Comparison of ENCODE assay signal across 8 mouse cellular contexts in the genomic region with DNA sequence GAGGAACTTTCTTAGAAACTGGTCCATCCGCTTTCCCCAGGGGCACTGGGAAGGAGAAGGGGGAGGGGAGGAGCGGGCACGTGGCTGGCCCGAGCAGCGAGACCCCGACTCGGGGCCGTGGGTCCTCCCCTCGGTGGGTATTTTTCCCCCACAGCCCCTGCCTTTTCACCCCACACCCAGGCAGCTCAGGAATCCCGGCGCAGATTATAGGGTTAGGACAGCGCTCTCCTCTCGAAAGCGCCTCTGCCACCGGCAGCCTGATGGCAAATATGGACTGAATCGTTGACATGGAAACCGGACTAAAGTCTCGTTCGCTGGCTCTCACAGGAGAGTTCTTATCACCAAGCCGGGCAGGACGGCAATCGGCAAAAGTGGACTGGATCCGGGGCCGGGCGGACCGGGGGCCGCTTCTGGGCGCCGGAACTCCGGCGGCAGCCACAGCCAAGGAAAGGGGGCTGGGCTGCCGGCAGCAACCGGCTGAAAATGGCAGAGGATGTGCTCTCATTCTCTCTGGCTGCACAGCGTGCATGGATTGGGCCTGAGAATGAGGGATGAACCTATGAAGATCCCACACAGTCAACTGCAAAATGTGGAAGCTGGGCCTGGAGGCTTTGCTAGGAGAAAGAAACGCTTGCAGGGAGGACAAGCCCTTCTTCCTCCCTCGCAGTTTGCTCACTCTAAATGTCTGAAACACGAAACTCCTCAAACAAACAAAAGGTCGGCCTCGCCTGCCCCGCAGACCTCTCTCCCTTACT. TPM values are rescaled to one million over a fixed set of nuclear protein-coding genes. Genes with fewer than 3 reads are reported as not detected.
DNase-seq lines count a peak whose midpoint lies in the region; ATAC-seq and TF ChIP-seq lines count a peak whose summit lies in the region.

A gene (minus strand): TSS at position 256 of the 755 bp plus-strand sequence.

- intact Hi-C loops in heart, postnatal 25 days (cut with DNase I) = loop anchor here (1.0 to 2.0 kb wide), 3 partner anchors 50 to 84 kb away; a partner anchor contains a TSS

- no peaks in the 10 kb centered on the region for H3K27me3 ChIP-seq in forebrain, embryonic 15.5 days

- 0 out of 2 replicates have a peak, but pooled peaks have one; percentile 49 for TF ChIP-seq POLR2A in lung, adult 2 months (IDR thresholded peaks at IDR 0.05; ENCODE audit: borderline replicate concordance, extremely low read depth, low read depth, low read length)

- peak; percentile 64 for ATAC-seq in forebrain, embryonic 15.5 days (replicated peaks)
- peak; percentile 66 for ATAC-seq in neutrophil, adult 5-6 weeks (ENCODE audit: extremely low read depth, insufficient number of reproducible peaks, low FRiP score, poor library complexity, severe bottlenecking)

- TF ChIP-seq CTCF in lung, adult 2 months (IDR thresholded peaks at IDR 0.05; ENCODE audit: insufficient read depth, low read length) = no peak

- peak within 1 kb of the TSS; percentile 83 for H3K9ac ChIP-seq in ES-E14 (ENCODE audit: insufficient read depth, low read depth, low read length, poor library complexity, severe bottlenecking)
- H3K9ac ChIP-seq in forebrain, embryonic 15.5 days (replicated peaks) = peak within 1 kb of the TSS; percentile 97

- peak within 1 kb of the TSS; percentile 95 for H3K4me2 ChIP-seq in forebrain, embryonic 15.5 days (replicated peaks)

- H3K4me3 ChIP-seq in ES-E14 (ENCODE audit: insufficient read depth in 1 of 2, low read depth in 1 of 2, low read length in 2 of 2, poor library complexity in 1 of 2, severe bottlenecking in 1 of 2) = peak within 1 kb of the TSS; percentile 70 to 78
- H3K4me3 ChIP-seq in forebrain, embryonic 15.5 days = peak within 1 kb of the TSS; percentile 97
- peak within 1 kb of the TSS; percentile 59 for H3K4me3 ChIP-seq in lung, adult 2 months (replicated peaks; ENCODE audit: extremely low read depth, low read depth, low read length)

- peak within 1 kb of the TSS; percentile 99 for H3K27ac ChIP-seq in ES-E14 (ENCODE audit: insufficient read depth, low read depth, low read length, poor library complexity, severe bottlenecking)
- H3K27ac ChIP-seq in forebrain, embryonic 15.5 days (replicated peaks) = peak within 1 kb of the TSS; percentile 100

- WGBS in forebrain, embryonic 15.5 days = under 1% methylated on average over 40 of the region's 40 CpGs
- under 1% methylated on average over 40 of the region's 40 CpGs for WGBS in lung, adult 2 months

- peaks cover 4% of the 10 kb centered on the region; the same call in 1 of the 2 replicates for H3K36me3 ChIP-seq in ES-E14 (ENCODE audit: control insufficient read depth, insufficient read depth, low read length, poor library complexity, severe bottlenecking)
- no peaks in the 10 kb centered on the region for H3K36me3 ChIP-seq in forebrain, embryonic 15.5 days

- H3K9me3 ChIP-seq in ES-E14 (ENCODE audit: control insufficient read depth, insufficient read depth, low read depth, low read length) = no peaks in the 10 kb centered on the region
- H3K9me3 ChIP-seq in forebrain, embryonic 15.5 days = no peaks in the 10 kb centered on the region

- H3K4me1 ChIP-seq in ES-E14 (ENCODE audit: control insufficient read depth in 2 of 2, insufficient read depth in 2 of 2, low read length in 2 of 2, poor library complexity in 1 of 2) = no peaks in the 10 kb centered on the region
- peaks cover 24% of the 10 kb centered on the region for H3K4me1 ChIP-seq in forebrain, embryonic 15.5 days
- H3K4me1 ChIP-seq in lung, adult 2 months (ENCODE audit: control insufficient read depth, insufficient read depth, low read length) = peaks cover 7% of the 10 kb centered on the region; the same call in 1 of the 2 replicates

- in situ Hi-C loops in ES-E14 (cut with MboI; ENCODE audit: low sequenced_read_pairs in 2 of 2, unreplicated experiment in 2 of 2) = no loop called here

- peak; percentile 86 for DNase-seq in ES-E14 (ENCODE audit: low read depth, low spot score)
- peak; percentile 92 for DNase-seq in cerebellum, adult 11-12 months
- DNase-seq in heart, postnatal 25 days (ENCODE audit: low spot score) = peak; percentile 91
- DNase-seq in layer of hippocampus, adult 18-20 months (ENCODE audit: low spot score in 2 of 2) = peak; percentile 94 to 95
- DNase-seq in lung, adult 2 months = peak; percentile 95
- DNase-seq in thymus, adult 18-20 months = peak; percentile 89 to 93

TF ChIP-seq in ES-E14, 5 proteins besides CTCF, POLR2A, EP300 and RAD21:
- TF ChIP-seq ZC3H11A (IDR thresholded peaks at IDR 0.05; ENCODE audit: borderline replicate concordance, low read depth, low read length) = no peak
- peak; percentile 84 for TF ChIP-seq CHD2 (IDR thresholded peaks at IDR 0.05; ENCODE audit: low read depth, low read length)

RNA-seq across cellular contexts. Expression of the gene that starts here (rescaled TPM):
- 62.6 and 75.6 TPM in 2 replicates for total RNA-seq in ES-E14 (2012; rRNA removed)
- polyA plus RNA-seq in forebrain, embryonic 15.5 days (2015; fragmentation: Nextera tagmentation; extraction: Ambion mirVana) = 40.1 and 40.9 TPM in 2 replicates
- total RNA-seq in heart, postnatal 25 days (2021) = 10 to 100 TPM; 35.4 to 42.2 TPM
- 10 to 100 TPM; 81.2 to 83.2 TPM for total RNA-seq in layer of hippocampus, adult 18-20 months (2021)
- 68.3 and 77.3 TPM in 2 replicates for polyA plus RNA-seq in lung, adult 2 months (2012; rRNA removed)
- 97.9 and 100 TPM in 2 replicates for total RNA-seq in neutrophil, adult 5-6 weeks (2017)

Comparison
In these comparisons a context has a peak if more than half of its experiments do, and no peak if none do; other contexts are left out.
1. Peak in every context shown above with its lines: DNase-seq, ATAC-seq, H3K4me3 ChIP-seq and H3K27ac ChIP-seq.